Mouse (Mus musculus) monocyte, adult 2 months (primary cell): ENCODE data around the gene Fabp6.

Source experiments
- DNase-seq, 2 experiments: peaks; one replicate each; pipeline ENCODE4 v3.0.0; 2022; ENCODE audit warnings: low spot score in 2 of 2, low read depth in 1 of 2

Fabp6 gene

GRCm38 (mm10) chr11:43548657-43549435, 52.5 kb downstream of the Fabp6 start:
- no peak for DNase-seq

- DNase-seq = no peak
Observed at GRCm38 (mm10) chr11:43548148-43548547, 53.2 kb downstream of the Fabp6 start.

- no peak for DNase-seq
Observed at GRCm38 (mm10) chr11:43546678-43547077, 54.7 kb downstream of the Fabp6 start.
